ENCODE assay signal across 18 mouse cellular contexts in genomic region chr11:63017327-63018082, GRCm38 (mm10). TPM values are rescaled to one million over a fixed set of nuclear protein-coding genes. Genes with fewer than 3 reads are reported as not detected.
DNase-seq lines count a peak whose midpoint lies in the region; ATAC-seq and TF ChIP-seq lines count a peak whose summit lies in the region.
"Had no signal": no experiment of that assay in that cellular context is flagged by ENCODE, and none has a peak within 500 bp of the region (broad histone marks: within the 10 kb centered on the region; RNA-seq: fewer than 3 reads in every experiment).

No protein-coding gene starts in this region.

- no peak for TF ChIP-seq CTCF in midbrain, postnatal 0 days (IDR thresholded peaks at IDR 0.05)

- H3K27me3 ChIP-seq in midbrain, postnatal 0 days (ENCODE audit: insufficient read depth, low read length) = no peaks in the 10 kb centered on the region
- no peaks in the 10 kb centered on the region for H3K27me3 ChIP-seq in midbrain, embryonic 11.5 days (ENCODE audit: control insufficient read depth, insufficient read depth, low read length)
- H3K27me3 ChIP-seq in hindbrain, embryonic 13.5 days = no peaks in the 10 kb centered on the region
- H3K27me3 ChIP-seq in kidney, embryonic 16.5 days (ENCODE audit: insufficient read depth, low read length) = no peaks in the 10 kb centered on the region
- H3K27me3 ChIP-seq: embryonic facial prominence, embryonic 12.5 days; limb, embryonic 12.5 days; liver, embryonic 15.5 days had no signal

- H3K27ac ChIP-seq in midbrain, postnatal 0 days (ENCODE audit: low read depth, low read length) = no peak overlapping the region
- H3K27ac ChIP-seq in midbrain, embryonic 11.5 days (ENCODE audit: low read depth, low read length) = no peak overlapping the region
- H3K27ac ChIP-seq in hindbrain, embryonic 13.5 days = peak overlapping the region; percentile 58
- no peak overlapping the region for H3K27ac ChIP-seq in kidney, embryonic 16.5 days (ENCODE audit: low read length)
- H3K27ac ChIP-seq: embryonic facial prominence, embryonic 12.5 days; limb, embryonic 12.5 days; liver, embryonic 15.5 days had no signal

- ATAC-seq in midbrain, postnatal 0 days (ENCODE audit: low FRiP score) = no peak
- no peak for ATAC-seq in midbrain, embryonic 11.5 days (ENCODE audit: low FRiP score)
- ATAC-seq in hindbrain, embryonic 13.5 days (ENCODE audit: low FRiP score) = peak; percentile 39; the same call in 1 of the 2 replicates
- no peak for ATAC-seq in kidney, embryonic 16.5 days (ENCODE audit: low FRiP score, low TSS enrichment)
- ATAC-seq: inflammation-experienced regulatory T-cells, adult 6 months had no signal

- H3K4me3 ChIP-seq in midbrain, postnatal 0 days (ENCODE audit: low read depth, low read length) = no peak overlapping the region
- no peak overlapping the region for H3K4me3 ChIP-seq in midbrain, embryonic 11.5 days (ENCODE audit: low read depth, low read length)
- no peak overlapping the region for H3K4me3 ChIP-seq in hindbrain, embryonic 13.5 days
- H3K4me3 ChIP-seq in kidney, embryonic 16.5 days (ENCODE audit: low read length) = no peak overlapping the region
- H3K4me3 ChIP-seq: embryonic facial prominence, embryonic 12.5 days; limb, embryonic 12.5 days; liver, embryonic 15.5 days had no signal

- H3K4me2 ChIP-seq in midbrain, postnatal 0 days (ENCODE audit: low read depth, low read length, poor library complexity, severe bottlenecking) = no peak overlapping the region
- H3K4me2 ChIP-seq in midbrain, embryonic 11.5 days = no peak overlapping the region
- no peak overlapping the region for H3K4me2 ChIP-seq in hindbrain, embryonic 13.5 days
- no peak overlapping the region for H3K4me2 ChIP-seq in kidney, embryonic 16.5 days (replicated peaks; ENCODE audit: low read depth, low read length)
- H3K4me2 ChIP-seq: embryonic facial prominence, embryonic 12.5 days; limb, embryonic 12.5 days; liver, embryonic 15.5 days had no signal

- no peaks in the 10 kb centered on the region for H3K9me3 ChIP-seq in midbrain, postnatal 0 days (ENCODE audit: low read length)
- no peaks in the 10 kb centered on the region for H3K9me3 ChIP-seq in midbrain, embryonic 11.5 days (ENCODE audit: control insufficient read depth, low read length)
- H3K9me3 ChIP-seq in hindbrain, embryonic 13.5 days = no peaks in the 10 kb centered on the region
- H3K9me3 ChIP-seq in kidney, embryonic 16.5 days (ENCODE audit: low read length) = no peaks in the 10 kb centered on the region
- H3K9me3 ChIP-seq: embryonic facial prominence, embryonic 12.5 days; limb, embryonic 12.5 days; liver, embryonic 15.5 days had no signal

- H3K9ac ChIP-seq in midbrain, postnatal 0 days (replicated peaks; ENCODE audit: low read length, poor library complexity, severe bottlenecking) = no peak overlapping the region
- no peak overlapping the region for H3K9ac ChIP-seq in midbrain, embryonic 11.5 days (ENCODE audit: low read length)
- no peak overlapping the region for H3K9ac ChIP-seq in hindbrain, embryonic 13.5 days
- no peak overlapping the region for H3K9ac ChIP-seq in kidney, embryonic 16.5 days (replicated peaks; ENCODE audit: low read length)
- H3K9ac ChIP-seq: embryonic facial prominence, embryonic 12.5 days; limb, embryonic 12.5 days; liver, embryonic 15.5 days had no signal

- 64% methylated on average over 6 of the region's 6 CpGs for WGBS in midbrain, postnatal 0 days
- WGBS in midbrain, embryonic 11.5 days = 79% methylated on average over 6 of the region's 6 CpGs
- 58% methylated on average over 6 of the region's 6 CpGs for WGBS in hindbrain, embryonic 13.5 days
- WGBS in kidney, embryonic 16.5 days = 89% methylated on average over 6 of the region's 6 CpGs

- peak; percentile 71 to 73 for DNase-seq in cerebellum, postnatal 14 days
- no peak for DNase-seq in cerebellum, adult 18-20 months
- peak; percentile 89 for DNase-seq in midbrain, postnatal 0 days (ENCODE audit: low spot score)
- no peak for DNase-seq in midbrain, embryonic 11.5 days (ENCODE audit: low spot score, missing footprints)
- peak; percentile 62 for DNase-seq in retina, embryonic 14.5 days (ENCODE audit: low spot score)
- no peak for DNase-seq in adrenal gland, postnatal 10 days
- DNase-seq: adrenal gland, adult 2 months; kidney, postnatal 10 days; right cerebral cortex, postnatal 14 days; thymus, adult 18-20 months had no signal

- no peaks in the 10 kb centered on the region for H3K36me3 ChIP-seq in midbrain, postnatal 0 days (ENCODE audit: insufficient read depth, low read length)
- H3K36me3 ChIP-seq in midbrain, embryonic 11.5 days (ENCODE audit: control insufficient read depth, insufficient read depth, low read length) = no peaks in the 10 kb centered on the region
- H3K36me3 ChIP-seq in hindbrain, embryonic 13.5 days = no peaks in the 10 kb centered on the region
- no peaks in the 10 kb centered on the region for H3K36me3 ChIP-seq in kidney, embryonic 16.5 days (ENCODE audit: insufficient read depth, low read length)
- H3K36me3 ChIP-seq: embryonic facial prominence, embryonic 12.5 days; limb, embryonic 12.5 days; liver, embryonic 15.5 days had no signal

- no peaks in the 10 kb centered on the region for H3K4me1 ChIP-seq in midbrain, postnatal 0 days (ENCODE audit: insufficient read depth, low read length)
- H3K4me1 ChIP-seq in midbrain, embryonic 11.5 days (ENCODE audit: control insufficient read depth, insufficient read depth, low read length) = no peaks in the 10 kb centered on the region; the same call in 1 of the 2 replicates
- peaks cover 23% of the 10 kb centered on the region for H3K4me1 ChIP-seq in hindbrain, embryonic 13.5 days (replicated peaks)
- peaks cover 11% of the 10 kb centered on the region for H3K4me1 ChIP-seq in kidney, embryonic 16.5 days (ENCODE audit: insufficient read depth, low read length)
- H3K4me1 ChIP-seq: liver, embryonic 15.5 days had no signal

RNA-seq across cellular contexts. Expression of gene Tekt3, which starts 43.9 kb away (rescaled TPM):
- total RNA-seq in midbrain, postnatal 0 days (2014; rRNA removed) = not detected in 2 replicates
- 0.10 and 0.20 TPM in 2 replicates for polyA plus RNA-seq in midbrain, postnatal 0 days (2015; fragmentation: Nextera tagmentation; extraction: Ambion mirVana)
- not detected in 2 replicates for polyA plus RNA-seq in midbrain, embryonic 11.5 days (2014; fragmentation: Nextera tagmentation; extraction: Ambion mirVana)
- polyA plus RNA-seq in hindbrain, embryonic 13.5 days (2015; fragmentation: Nextera tagmentation; extraction: Ambion mirVana) = not detected in 2 replicates
- not detected in 2 replicates for polyA plus RNA-seq in kidney, embryonic 16.5 days (2015; fragmentation: Nextera tagmentation; extraction: Ambion mirVana)
- total RNA-seq in adrenal gland, postnatal 10 days (2021) = not detected
- total RNA-seq: adrenal gland, adult 2 months; gastrocnemius, postnatal 4 days had no signal
- polyA plus RNA-seq: adrenal gland, adult 2 months; heart, embryonic 16.5 days; inflammation-experienced regulatory T-cells, adult 6 months; limb, embryonic 12.5 days; liver, embryonic 15.5 days had no signal

Comparison
In these comparisons a context has a peak if more than half of its experiments do, and no peak if none do; other contexts are left out.
1. DNase-seq: peak in cerebellum, postnatal 14 days (2 of 2), midbrain, postnatal 0 days (single experiment) and retina, embryonic 14.5 days (single experiment); none in cerebellum, adult 18-20 months (0 of 2), midbrain, embryonic 11.5 days (single experiment) and adrenal gland, postnatal 10 days (single experiment).